Mouse (Mus musculus) brain, embryonic 14.5 days (tissue): ENCODE data around the gene Ncoa5.

Experiments used
- CTCF ChIP-seq: fragments of 200-500 bp; IDR thresholded peaks from 2 replicates; pipeline ENCODE4 v1.5.1; 2012; ENCODE audit warnings: inconsistent platforms, mild to moderate bottlenecking, moderate library complexity, borderline replicate concordance; ENCODE audit not compliant: insufficient read depth, insufficient read length; ENCODE audit errors: extremely low read depth
- POLR2A ChIP-seq: fragments of 200-500 bp; IDR thresholded peaks from 2 replicates; pipeline ENCODE4 v1.6.1; 2012; ENCODE audit warnings: mild to moderate bottlenecking, inconsistent platforms, borderline replicate concordance; ENCODE audit not compliant: poor library complexity, insufficient read depth, insufficient read length, severe bottlenecking; ENCODE audit errors: extremely low read depth

- TF ChIP-seq CTCF (no peak), POLR2A (no peak)
Measured at GRCm38 (mm10) chr2:165033306-165033705, 1.4 kb downstream of the Ncoa5 start.
